Mouse (Mus musculus): ENCODE results near the gene E2f6.

The E2f6 gene

GRCm38 (mm10) chr12:16850431-16851375 lies 39.9 kb downstream of the E2f6 start:
- no peak for DNase-seq

DNA sequence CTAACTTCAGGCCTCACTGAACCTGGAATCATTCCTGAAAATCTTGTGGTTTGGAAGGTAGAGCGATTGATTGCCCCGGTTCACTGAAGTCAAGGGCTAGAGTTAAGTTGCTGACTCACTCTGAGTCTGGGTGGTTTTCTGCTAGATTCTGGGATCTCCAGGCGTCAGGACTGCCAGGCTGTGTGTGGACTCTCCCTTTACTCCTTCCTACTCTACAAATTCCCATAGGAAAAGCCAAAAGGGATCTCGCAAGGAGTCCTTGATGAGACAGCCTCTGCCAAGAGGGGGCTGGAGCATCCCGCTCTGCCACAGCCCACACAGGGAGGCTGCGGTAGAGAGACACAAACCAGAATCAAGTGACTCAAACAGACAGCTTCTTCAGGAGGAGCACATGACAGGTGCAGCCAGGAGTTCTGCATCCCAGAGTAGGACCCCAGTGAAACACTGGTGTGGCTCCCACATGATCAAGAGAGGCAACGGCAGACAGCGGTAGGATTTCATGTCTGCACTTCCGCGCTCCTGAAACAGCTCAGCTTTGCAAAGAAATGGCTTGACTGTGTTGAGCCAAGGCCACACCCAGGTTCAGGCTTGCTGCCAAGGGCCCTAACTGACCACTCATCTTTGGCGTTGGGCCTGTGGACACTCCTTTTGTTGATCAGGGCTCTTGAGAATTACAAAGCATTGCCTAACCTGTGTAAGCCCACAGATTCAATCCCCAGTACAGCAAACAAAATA lies 42.8 kb downstream of the E2f6 start:
- DNase-seq = no peak

- no peak for DNase-seq
These were observed 45.0 kb downstream of the E2f6 start for GRCm38 (mm10) chr12:16855632-16856305.

DNA sequence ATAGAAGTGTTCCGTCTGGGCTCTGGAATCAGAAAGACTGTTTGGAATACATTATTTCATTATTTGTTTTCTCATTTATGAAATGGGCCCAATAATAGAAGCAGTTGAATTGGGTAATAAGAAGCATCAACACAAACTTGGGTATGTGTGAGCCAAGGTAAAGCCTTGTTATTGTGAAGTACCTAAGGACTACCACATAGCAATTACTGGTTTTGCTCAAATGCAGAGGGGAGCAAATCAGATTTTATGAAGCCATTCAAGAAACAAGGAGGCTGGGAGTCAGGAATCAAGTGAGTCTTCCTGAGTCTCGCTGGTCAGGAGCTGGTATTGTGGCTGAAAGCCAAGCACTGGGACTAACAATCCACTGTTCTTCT lies 45.5 kb downstream of the E2f6 start:
- DNase-seq = no peak

- peak; percentile 17 to 21 for DNase-seq
These were observed 47.3 kb downstream of the E2f6 start for GRCm38 (mm10) chr12:16858081-16858480.

- DNase-seq = no peak
These were observed 49.0 kb downstream of the E2f6 start for GRCm38 (mm10) chr12:16859781-16860180.

GRCm38 (mm10) chr12:16860533-16860932 lies 49.8 kb downstream of the E2f6 start:
- no peak for DNase-seq

DNA sequence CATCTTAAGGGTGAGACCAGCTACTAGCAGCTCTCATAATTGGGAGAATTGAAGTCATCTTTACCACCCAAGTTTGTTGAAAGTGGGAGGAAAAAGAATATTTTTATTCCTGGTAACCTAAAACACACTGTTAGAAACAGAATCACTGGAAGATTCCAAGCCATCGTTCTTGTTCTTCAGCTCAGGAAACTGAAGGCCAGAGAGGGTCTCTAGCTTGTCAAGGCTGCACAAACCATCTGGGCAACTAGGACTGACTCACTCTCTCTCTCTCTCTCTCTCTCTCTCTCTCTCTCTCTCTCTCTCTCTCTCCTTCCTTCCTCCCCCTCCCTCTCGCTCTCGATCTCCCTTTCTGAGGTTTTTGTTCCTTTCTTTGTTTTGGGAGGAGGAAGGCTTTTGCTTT lies 50.2 kb downstream of the E2f6 start:
- DNase-seq = no peak

DNA sequence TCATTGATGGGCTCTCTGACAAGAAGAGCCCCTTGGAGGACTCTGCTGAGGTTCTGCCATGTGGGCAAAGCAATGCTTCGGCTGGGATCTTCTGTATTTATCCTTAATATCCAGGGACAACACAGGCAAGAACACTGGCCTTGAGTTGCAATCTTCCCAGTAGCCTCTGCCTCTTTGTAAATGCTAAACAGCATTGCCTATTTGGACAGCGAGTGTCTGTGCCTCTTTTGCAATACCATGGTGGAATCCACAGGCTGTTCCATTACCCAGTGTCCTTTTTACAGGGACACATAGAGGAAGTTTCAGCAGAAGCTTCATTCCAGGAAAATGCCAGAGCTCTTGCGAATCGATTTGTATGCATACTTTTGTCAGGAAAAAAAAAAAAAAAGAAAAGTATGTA lies 53.7 kb downstream of the E2f6 start:
- DNase-seq = no peak

- DNase-seq = no peak
These were observed 55.1 kb downstream of the E2f6 start for GRCm38 (mm10) chr12:16865871-16866270.

GRCm38 (mm10) chr12:16866460-16866859 lies 55.7 kb downstream of the E2f6 start:
- no peak for DNase-seq

- no peak for DNase-seq
These were observed 56.5 kb downstream of the E2f6 start for GRCm38 (mm10) chr12:16867306-16867705.

DNA sequence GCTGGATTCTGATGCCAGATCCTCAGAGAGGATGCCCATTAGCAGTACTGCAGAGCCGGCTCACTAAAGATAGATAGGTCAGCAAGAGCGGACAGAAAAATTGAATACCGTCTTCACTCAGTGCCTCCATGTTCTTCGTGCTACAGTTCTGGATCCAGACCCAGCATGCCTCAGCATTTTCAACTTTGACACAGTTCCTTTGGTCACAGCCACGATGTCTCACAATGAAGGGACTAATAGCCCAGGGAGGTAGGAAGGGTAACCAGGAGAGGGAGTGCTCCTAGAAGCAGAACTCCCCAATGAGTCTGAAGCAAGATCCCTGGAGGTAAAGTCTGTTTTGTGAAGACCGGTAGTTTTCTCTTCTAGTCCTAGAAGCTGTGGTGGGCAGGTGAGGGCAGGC lies 57.9 kb downstream of the E2f6 start:
- DNase-seq = no peak

- DNase-seq = no peak
These were observed 58.5 kb downstream of the E2f6 start for GRCm38 (mm10) chr12:16869091-16869778.

GRCm38 (mm10) chr12:16869870-16870404 lies 59.2 kb downstream of the E2f6 start:
- no peak for DNase-seq

GRCm38 (mm10) chr12:16870405-16871068 lies 59.8 kb downstream of the E2f6 start:
- DNase-seq = peak; percentile 46 to 49

DNA sequence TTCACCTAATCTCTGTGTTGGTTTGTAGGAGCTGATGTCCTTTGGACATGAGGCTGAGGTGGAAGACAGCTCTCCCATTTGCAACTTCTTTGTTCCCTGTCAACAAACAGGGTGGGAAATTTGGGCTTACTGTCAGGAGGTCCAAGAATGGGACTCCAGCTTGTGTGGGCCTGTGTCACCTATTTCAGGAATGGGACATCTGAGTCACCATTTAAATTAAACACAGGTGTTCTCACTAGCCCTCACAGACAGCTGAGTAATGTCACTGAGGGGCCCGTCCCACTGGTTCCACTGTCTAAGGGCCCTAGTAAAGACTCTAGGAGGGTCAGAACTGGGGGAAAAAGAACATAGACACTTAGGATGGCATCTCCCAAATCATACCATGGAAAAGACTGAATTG lies 61.2 kb downstream of the E2f6 start:
- no peak for DNase-seq

GRCm38 (mm10) chr12:16872926-16873464 lies 62.2 kb downstream of the E2f6 start:
- DNase-seq = no peak

- DNase-seq = no peak
These were observed 62.8 kb downstream of the E2f6 start for GRCm38 (mm10) chr12:16873549-16873948.

GRCm38 (mm10) chr12:16874086-16874485 lies 63.3 kb downstream of the E2f6 start:
- DNase-seq = no peak

GRCm38 (mm10) chr12:16875269-16875668 lies 64.5 kb downstream of the E2f6 start:
- no peak for DNase-seq

GRCm38 (mm10) chr12:16875678-16876077 lies 64.9 kb downstream of the E2f6 start:
- no peak for DNase-seq
